Mouse (Mus musculus): ENCODE data around the gene Batf3.
"Not testable (repeated sequence)": the region's sequence is repeated elsewhere in the genome, so short reads cannot be mapped to it uniquely, and the experiment has no call there.

Gene Batf3

GRCm38 (mm10) chr1:191132934-191133333, 35.3 kb downstream of the Batf3 start:
- DNase-seq (ENCODE audit: low spot score), result no peak

GRCm38 (mm10) chr1:191135406-191135805, 37.8 kb downstream of the Batf3 start:
- DNase-seq (ENCODE audit: low spot score), result no peak

- no peak for DNase-seq (ENCODE audit: low spot score)
Observed at GRCm38 (mm10) chr1:191138436-191138835, 40.8 kb downstream of the Batf3 start.

GRCm38 (mm10) chr1:191138874-191139495, 41.3 kb downstream of the Batf3 start:
- DNase-seq (ENCODE audit: low spot score), result no peak

- no peak for DNase-seq (ENCODE audit: low spot score)
Observed at GRCm38 (mm10) chr1:191140983-191141382, 43.3 kb downstream of the Batf3 start.

GRCm38 (mm10) chr1:191149489-191149888, 51.8 kb downstream of the Batf3 start:
- DNase-seq (ENCODE audit: low spot score), result not testable (repeated sequence)

GRCm38 (mm10) chr1:191150924-191151605, 53.4 kb downstream of the Batf3 start:
- no peak for DNase-seq (ENCODE audit: low spot score)

GRCm38 (mm10) chr1:191153052-191153451, 55.4 kb downstream of the Batf3 start:
- peak; percentile 77 for DNase-seq (ENCODE audit: low spot score)

GRCm38 (mm10) chr1:191154314-191154713, 56.7 kb downstream of the Batf3 start:
- no peak for DNase-seq (ENCODE audit: low spot score)
